ENCODE assay signal across 25 mouse cellular contexts in the genomic region with DNA sequence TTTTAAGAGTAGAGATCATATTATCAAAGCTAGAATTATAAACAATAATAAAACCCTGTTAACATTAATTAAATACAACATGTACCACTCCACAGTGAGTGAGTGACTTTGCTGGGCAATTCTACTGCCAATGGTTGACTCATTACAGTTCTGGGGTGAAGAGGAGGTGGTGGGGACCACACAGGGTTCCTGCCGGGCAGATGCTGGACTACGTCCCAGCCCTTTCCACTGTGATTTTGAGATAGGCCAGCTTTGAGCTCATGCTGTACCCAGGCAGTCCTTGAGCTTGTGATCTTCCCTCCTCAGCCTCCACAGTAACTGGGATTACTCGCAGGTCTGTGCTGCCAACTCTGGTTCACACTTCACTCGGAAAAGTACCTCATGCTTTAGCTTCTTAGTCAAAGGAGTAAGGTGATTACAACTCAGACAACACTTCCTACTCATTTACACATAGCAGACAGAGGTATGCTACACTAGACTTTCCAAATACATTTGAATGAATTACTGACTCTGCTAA. TPM values are rescaled to one million over a fixed set of nuclear protein-coding genes. Genes with fewer than 3 reads are reported as not detected.
DNase-seq lines count a peak whose midpoint lies in the region; ATAC-seq lines count a peak whose summit lies in the region.
"Had no signal": no experiment of that assay in that cellular context is flagged by ENCODE, and none has a peak within 500 bp of the region (broad histone marks: within the 10 kb centered on the region; RNA-seq: fewer than 3 reads in every experiment).

No protein-coding gene starts in this region.

- peak; percentile 62 for DNase-seq in heart, adult 11 months
- no peak for DNase-seq in heart, postnatal 14 days
- no peak for DNase-seq in lung, postnatal 36 days
- DNase-seq in Muller cell, postnatal 12 days (ENCODE audit: inconsistent ontology term): peak; percentile 11
- peak; percentile 74 for DNase-seq in fibroblast of lung, adult 2 months (ENCODE audit: low read depth)
- DNase-seq: adrenal gland, postnatal 14 days; B cell, adult 2 months; cerebellum, adult 9-10 months; heart, postnatal 4 days; liver; thymus, postnatal 14 days had no signal

- H3K9me3 ChIP-seq in lung, embryonic 15.5 days: no peaks in the 10 kb centered on the region
- no peaks in the 10 kb centered on the region for H3K9me3 ChIP-seq in midbrain, embryonic 16.5 days (replicated peaks; ENCODE audit: control insufficient read depth, low read length, poor library complexity, severe bottlenecking)
- H3K9me3 ChIP-seq: embryonic facial prominence, embryonic 15.5 days; forebrain, embryonic 15.5 days; G1E; heart, embryonic 15.5 days; hindbrain, embryonic 15.5 days; limb, embryonic 10.5 days; liver, embryonic 15.5 days; neural tube, embryonic 15.5 days had no signal

- H3K27me3 ChIP-seq in lung, embryonic 15.5 days: no peaks in the 10 kb centered on the region
- no peaks in the 10 kb centered on the region for H3K27me3 ChIP-seq in midbrain, embryonic 16.5 days (ENCODE audit: control insufficient read depth, insufficient read depth, low read depth, low read length)
- H3K27me3 ChIP-seq: CH12.LX; embryonic facial prominence, embryonic 15.5 days; forebrain, embryonic 15.5 days; heart, embryonic 15.5 days; hindbrain, embryonic 15.5 days; liver, embryonic 15.5 days; neural tube, embryonic 15.5 days had no signal

- H3K4me1 ChIP-seq in lung, embryonic 15.5 days: no peaks in the 10 kb centered on the region
- H3K4me1 ChIP-seq in midbrain, embryonic 16.5 days (ENCODE audit: control insufficient read depth, insufficient read depth, low read length): no peaks in the 10 kb centered on the region
- H3K4me1 ChIP-seq: embryonic facial prominence, embryonic 15.5 days; forebrain, embryonic 15.5 days; hindbrain, embryonic 15.5 days; limb, embryonic 10.5 days; liver, embryonic 15.5 days; neural tube, embryonic 15.5 days had no signal

- H3K9ac ChIP-seq in lung, embryonic 15.5 days: no peak overlapping the region
- H3K9ac ChIP-seq in midbrain, embryonic 16.5 days (ENCODE audit: low read depth, low read length): no peak overlapping the region
- H3K9ac ChIP-seq: embryonic facial prominence, embryonic 15.5 days; forebrain, embryonic 15.5 days; heart, embryonic 15.5 days; hindbrain, embryonic 15.5 days; liver, embryonic 15.5 days; neural tube, embryonic 15.5 days had no signal

- WGBS in lung, embryonic 15.5 days: 56% methylated on average over 4 of the region's 4 CpGs
- 86% methylated on average over 4 of the region's 4 CpGs for WGBS in midbrain, embryonic 16.5 days

- H3K36me3 ChIP-seq in lung, embryonic 15.5 days: peaks cover 20% of the 10 kb centered on the region
- H3K36me3 ChIP-seq in midbrain, embryonic 16.5 days (ENCODE audit: control insufficient read depth, insufficient read depth, low read length): no peaks in the 10 kb centered on the region
- H3K36me3 ChIP-seq: forebrain, embryonic 15.5 days; hindbrain, embryonic 15.5 days; neural tube, embryonic 15.5 days had no signal

- intact Hi-C loops in heart, postnatal 14 days (cut with DNase I): no loop called here

- ATAC-seq in lung, embryonic 15.5 days (ENCODE audit: borderline replicate concordance, extremely low read depth, low FRiP score, low TSS enrichment): peak; percentile 49; the same call in 1 of the 2 replicates
- no peak for ATAC-seq in midbrain, embryonic 16.5 days
- ATAC-seq: forebrain, embryonic 15.5 days; intestine, embryonic 16.5 days had no signal

- H3K4me3 ChIP-seq in lung, embryonic 15.5 days: no peak overlapping the region
- H3K4me3 ChIP-seq in midbrain, embryonic 16.5 days (ENCODE audit: low read depth, low read length): no peak overlapping the region
- H3K4me3 ChIP-seq: embryonic facial prominence, embryonic 15.5 days; forebrain, embryonic 15.5 days; heart, embryonic 15.5 days; hindbrain, embryonic 15.5 days; limb, embryonic 10.5 days; liver, embryonic 15.5 days; neural tube, embryonic 15.5 days had no signal

- no peak overlapping the region for H3K4me2 ChIP-seq in lung, embryonic 15.5 days
- H3K4me2 ChIP-seq in midbrain, embryonic 16.5 days (ENCODE audit: low read length): no peak overlapping the region
- H3K4me2 ChIP-seq: embryonic facial prominence, embryonic 15.5 days; forebrain, embryonic 15.5 days; heart, embryonic 15.5 days; hindbrain, embryonic 15.5 days; liver, embryonic 15.5 days; midbrain, embryonic 11.5 days; neural tube, embryonic 15.5 days had no signal

- no peak overlapping the region for H3K27ac ChIP-seq in lung, embryonic 15.5 days
- no peak overlapping the region for H3K27ac ChIP-seq in midbrain, embryonic 16.5 days (ENCODE audit: low read length)
- H3K27ac ChIP-seq: embryonic facial prominence, embryonic 15.5 days; forebrain, embryonic 15.5 days; heart, embryonic 15.5 days; hindbrain, embryonic 15.5 days; kidney, postnatal 0 days; limb, embryonic 10.5 days; liver, embryonic 15.5 days; neural tube, embryonic 15.5 days had no signal

RNA-seq across cellular contexts. Expression of gene Stxbp3, which starts 29.5 kb away (rescaled TPM):
- 10 to 100 TPM; 25.9 to 31.3 TPM for total RNA-seq in heart, postnatal 14 days (2021)
- polyA plus RNA-seq in lung, embryonic 15.5 days (2015; fragmentation: Nextera tagmentation; extraction: Ambion mirVana): 38.8 and 43.1 TPM in 2 replicates
- polyA plus RNA-seq in midbrain, embryonic 16.5 days (2015; fragmentation: Nextera tagmentation; extraction: Ambion mirVana): 16.2 and 16.9 TPM in 2 replicates

Comparison
In these comparisons a context has a peak if more than half of its experiments do, and no peak if none do; other contexts are left out.
1. DNase-seq: peak in heart, adult 11 months (single experiment), Muller cell, postnatal 12 days (single experiment) and fibroblast of lung, adult 2 months (single experiment); none in heart, postnatal 14 days (0 of 2) and lung, postnatal 36 days (single experiment).